Mouse (Mus musculus) bone marrow macrophage, adult 2 months (primary cell): ENCODE measurements around the gene Olfr159.

Experiments used
- CTCF ChIP-seq: IDR thresholded peaks from 2 replicates; pipeline ENCODE4 v1.5.1; 2012; ENCODE audit warnings: low read depth, mild to moderate bottlenecking, low read length, moderate library complexity
- POLR2A ChIP-seq: IDR thresholded peaks from 2 replicates; pipeline ENCODE4 v1.6.1; 2012; ENCODE audit warnings: mild to moderate bottlenecking, low read depth, low read length, borderline replicate concordance

DNA sequence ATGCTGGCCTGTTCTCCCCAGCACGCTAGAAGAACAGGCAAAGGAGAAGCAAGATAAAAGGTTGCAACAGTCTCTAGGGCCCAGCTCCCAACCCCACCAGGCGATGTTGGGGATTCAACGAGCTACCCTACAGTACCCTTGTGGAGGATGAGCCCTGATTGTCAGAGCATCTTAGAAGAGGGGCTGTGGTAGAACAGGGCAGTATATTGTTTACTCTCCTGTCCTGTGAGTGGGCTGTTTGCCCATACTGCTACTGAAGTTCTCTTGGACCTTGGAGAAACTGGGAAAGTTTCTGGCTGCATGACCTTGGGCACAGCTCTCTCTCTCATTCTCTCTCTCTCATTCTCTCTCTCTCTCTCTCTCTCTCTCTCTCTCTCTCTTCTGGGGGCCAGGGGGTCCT, 41.7 kb downstream of the Olfr159 start:
- no peak for TF ChIP-seq POLR2A
- TF ChIP-seq CTCF = no peak
